Mouse (Mus musculus) heart, postnatal 14 days (tissue): ENCODE data around the gene Olfr987. TPM values are rescaled to one million over a fixed set of nuclear protein-coding genes. Genes with fewer than 3 reads are reported as not detected.
A peak's percentile ranks its signal among the peaks of the same experiment; 100 is the strongest.
"Not testable (repeated sequence)": the region's sequence is repeated elsewhere in the genome, so short reads cannot be mapped to it uniquely, and the experiment has no call there.

Source experiments
- DNase-seq, 2 experiments: peaks; one replicate each; pipeline ENCODE4 v3.0.0; 2021 to 2022
- intact Hi-C: fragments of 180-260 bp; cut with DNase I; formaldehyde crosslinking; loops from one replicate; pipeline ENCODE4 v1.15.1; 2025
- long read RNA-seq, 2 experiments: library from polyadenylated mRNA; stranded (forward); transcript quantifications; one replicate each; pipeline ENCODE4 v2.0.0; 2021
- total RNA-seq, 2 experiments: library from RNA; stranded (reverse); gene quantifications; 2 replicates each; pipeline ENCODE4 v1.2.3; 2021

Olfr987 gene
- total RNA-seq = not detected
- long read RNA-seq, experiment 1 = 0 reads
- long read RNA-seq, experiment 2 = 0 reads

DNA sequence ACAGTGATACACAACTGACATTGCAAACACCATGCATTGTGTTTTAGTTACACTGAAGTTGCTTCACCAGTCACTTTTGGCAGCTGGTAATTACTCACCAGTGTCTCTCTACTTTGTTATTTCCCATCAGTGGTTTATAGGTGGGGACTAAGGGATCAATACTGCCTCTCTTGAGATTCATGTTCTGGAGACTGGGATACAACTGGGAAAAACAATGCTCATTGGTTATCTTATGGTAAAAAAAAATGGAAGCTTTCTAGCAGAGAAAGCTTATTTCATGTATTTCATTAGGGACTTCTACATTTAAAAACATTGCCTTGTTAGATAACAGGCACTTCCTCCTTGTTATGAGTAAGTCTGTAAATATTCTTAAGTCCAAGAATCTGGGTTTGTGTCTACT, at the start of gene Olfr987:
TSS of gene Olfr987 (minus strand) at position 101 of the 400 bp plus-strand sequence.
- intact Hi-C loops, DNase-seq: not testable (repeated sequence)

GRCm38 (mm10) chr2:85363127-85363526, 24.0 kb upstream of the Olfr987 start, which contains the start of gene Olfr988:
Gene Olfr988 (minus strand): TSS chr2:85363227.
- DNase-seq, intact Hi-C loops: not testable (repeated sequence)

GRCm38 (mm10) chr2:85339972-85340371, 857 bp upstream of the Olfr987 start:
- no peak for DNase-seq
- intact Hi-C loops = no loop called here

DNA sequence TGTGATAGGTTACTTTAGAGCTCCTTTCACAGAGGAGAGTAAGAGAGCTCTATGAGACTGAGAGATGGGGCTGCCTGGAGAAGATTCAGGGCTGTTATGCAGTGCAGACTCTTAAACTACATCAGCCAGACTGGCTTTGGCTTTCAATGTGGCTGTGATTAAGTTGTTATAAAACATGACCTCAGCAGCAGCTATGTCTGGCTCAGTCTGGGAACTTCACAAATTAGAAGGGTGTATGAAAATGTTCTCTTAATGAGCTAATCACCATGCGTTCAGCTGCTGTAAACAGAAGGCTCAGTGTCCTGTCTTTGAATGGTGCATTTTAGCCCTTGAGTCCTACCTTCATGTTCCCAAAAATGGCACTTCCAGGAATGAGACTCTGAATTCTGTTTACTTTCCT, 20.0 kb downstream of the Olfr987 start:
- DNase-seq = peak in 1 of 2 experiments; percentile 1
- intact Hi-C loops = no loop called here

DNA sequence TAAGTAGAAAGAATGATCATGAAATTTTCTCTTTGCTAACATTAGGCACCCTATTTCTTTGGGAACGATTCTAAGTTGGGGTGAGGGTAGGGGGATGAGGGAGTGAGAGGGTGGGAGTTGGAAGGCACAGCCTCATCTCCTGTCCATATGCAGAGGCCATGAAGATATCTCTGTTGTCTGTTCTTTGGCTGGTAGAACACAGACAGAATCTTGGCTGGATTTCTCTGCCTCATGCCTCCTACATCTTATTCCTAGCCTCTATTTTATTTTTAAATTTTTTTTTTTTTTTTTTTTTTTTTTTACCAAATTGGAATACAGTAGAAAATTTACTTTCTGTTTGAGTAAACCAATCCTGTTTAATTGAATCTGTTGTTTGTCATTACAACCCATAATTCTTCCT, 53.7 kb downstream of the Olfr987 start:
- DNase-seq = no peak
- intact Hi-C loops = no loop called here

- peak; percentile 26 to 28 for DNase-seq
- intact Hi-C loops = no loop called here
These were observed 54.5 kb downstream of the Olfr987 start for GRCm38 (mm10) chr2:85284626-85285025.

DNA sequence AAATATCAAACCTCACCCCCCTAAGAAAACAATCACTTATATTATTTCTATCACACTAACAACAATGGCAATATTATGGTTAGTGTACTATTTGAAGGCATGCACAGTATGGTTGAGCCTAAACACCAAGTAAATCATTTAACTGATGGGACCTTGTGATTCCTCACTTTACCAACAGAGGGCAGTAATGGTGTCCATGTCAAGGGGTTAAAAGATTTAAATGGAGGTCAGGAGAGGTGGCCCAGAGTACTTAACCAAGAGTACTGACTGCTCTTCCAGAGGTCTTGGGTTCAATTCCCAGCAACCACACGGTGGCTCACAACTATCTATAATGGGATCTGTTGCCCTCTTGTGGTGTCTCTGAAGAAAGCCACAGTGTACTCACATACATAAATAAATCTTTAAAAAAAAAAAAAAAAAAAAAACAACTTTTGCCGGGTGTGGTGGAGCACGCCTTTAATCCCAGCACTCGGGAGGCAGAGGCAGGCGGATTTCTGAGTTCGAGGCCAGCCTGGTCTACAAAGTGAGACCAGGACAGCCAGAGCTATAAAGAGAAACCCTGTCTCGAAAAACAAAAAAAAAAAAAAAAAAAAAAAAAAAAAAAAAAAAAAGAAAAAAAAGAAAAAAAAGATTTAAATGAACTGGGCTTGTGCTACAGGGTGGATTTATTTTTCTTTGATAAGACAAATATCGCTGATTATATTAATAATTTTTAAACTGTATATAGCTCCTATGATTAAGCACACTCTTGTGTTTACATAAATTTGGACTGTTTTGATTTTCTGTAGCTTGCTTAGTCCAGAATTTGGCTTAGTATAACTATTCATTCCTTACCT, 55.3 kb downstream of the Olfr987 start:
- no peak for DNase-seq
- intact Hi-C loops = no loop called here

DNA sequence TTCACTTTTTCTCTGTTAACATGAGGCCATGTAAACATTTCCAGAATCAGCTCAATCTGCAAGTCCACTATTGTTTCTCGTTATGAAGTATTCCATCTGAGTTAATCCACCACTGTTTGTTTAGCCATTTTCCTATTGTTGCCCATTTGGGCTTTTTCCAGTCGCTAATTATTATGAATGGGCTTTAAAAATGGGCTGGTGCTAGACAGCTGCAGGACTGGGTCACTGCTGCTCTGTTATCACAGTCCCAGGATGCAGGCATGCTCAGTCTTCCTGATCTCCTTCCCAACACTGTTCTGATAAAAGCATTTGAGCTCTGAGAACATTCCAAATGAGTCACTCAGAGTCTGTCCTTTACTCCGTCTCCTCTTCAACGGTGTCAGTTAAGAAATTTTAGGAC, 58.1 kb downstream of the Olfr987 start:
- intact Hi-C loops = loop anchor here (1.0 to 2.0 kb wide), 2 partner anchors 16 to 29 kb away; no protein-coding TSS in a partner anchor
- peak; percentile 22 to 28 for DNase-seq

Other genes with a start within 250 kb of the Olfr987 start
- gene Aplnr, start 203.1 kb downstream of the Olfr987 start, total RNA-seq = 100 to 1,000 TPM in 1 of 2 experiments, 10 to 100 TPM in 1; 93.4 to 104 TPM
- gene Lrrc55, start 142.1 kb downstream of the Olfr987 start, total RNA-seq = 1 to 10 TPM; 3.1 to 4.3 TPM
- not detected for gene Olfr988, start 23.9 kb upstream of the Olfr987 start, total RNA-seq
- not detected for gene Olfr992, start 70.2 kb upstream of the Olfr987 start, total RNA-seq
- not detected for gene Olfr993, start 75.6 kb upstream of the Olfr987 start, total RNA-seq
- gene Olfr994, start 97.1 kb upstream of the Olfr987 start, total RNA-seq = not detected
- not detected for gene Olfr995, start 104.3 kb upstream of the Olfr987 start, total RNA-seq
- not detected for gene 4833423E24Rik, start 179.7 kb upstream of the Olfr987 start, total RNA-seq
- gene Olfr996, start 239.9 kb upstream of the Olfr987 start, total RNA-seq = not detected
- not detected for gene Olfr998, start 249.6 kb upstream of the Olfr987 start, total RNA-seq